Mouse (Mus musculus) midbrain, embryonic 16.5 days (tissue): ENCODE measurements around the gene Metap1. TPM values are rescaled to one million over a fixed set of nuclear protein-coding genes. Genes with fewer than 3 reads are reported as not detected.

Experiments used
- ATAC-seq: fragments of 200-750 bp; cut with Nextera tagmentation; 2 replicates; pipeline ENCODE4 v1.8.0; 2017; ENCODE audit warnings: moderate TSS enrichment
- H3K27ac ChIP-seq: fragments of 300-500 bp; sonication (generic); 2 replicates; pipeline ENCODE4 v1.5.1; 2014; ENCODE audit warnings: mild to moderate bottlenecking, low read length, mixed read lengths
- H3K27me3 ChIP-seq: fragments of 300-500 bp; sonication (generic); 2 replicates; pipeline ENCODE4 v1.6.1; 2014; ENCODE audit warnings: low read depth, low read length, mixed read lengths; ENCODE audit not compliant: control insufficient read depth, insufficient read depth
- H3K36me3 ChIP-seq: fragments of 300-500 bp; sonication (generic); 2 replicates; pipeline ENCODE4 v1.6.1; 2014; ENCODE audit warnings: mild to moderate bottlenecking, low read length, moderate library complexity, mixed read lengths; ENCODE audit not compliant: control insufficient read depth, insufficient read depth
- H3K4me1 ChIP-seq: fragments of 300-500 bp; sonication (generic); 2 replicates; pipeline ENCODE4 v1.6.1; 2014; ENCODE audit warnings: mild to moderate bottlenecking, low read length, mixed read lengths; ENCODE audit not compliant: control insufficient read depth, insufficient read depth
- H3K4me2 ChIP-seq: fragments of 300-500 bp; sonication (generic); 2 replicates; pipeline ENCODE4 v1.6.1; 2014; ENCODE audit warnings: mild to moderate bottlenecking, low read length, mixed read lengths
- H3K4me3 ChIP-seq: fragments of 300-500 bp; sonication (generic); 2 replicates; pipeline ENCODE4 v1.5.1; 2014; ENCODE audit warnings: low read depth, mild to moderate bottlenecking, low read length, moderate library complexity, mixed read lengths
- H3K9ac ChIP-seq: fragments of 300-500 bp; sonication (generic); 2 replicates; pipeline ENCODE4 v1.6.1; 2014; ENCODE audit warnings: low read depth, low read length, mixed read lengths
- H3K9me3 ChIP-seq: fragments of 300-500 bp; sonication (generic); replicated peaks from 2 replicates; pipeline ENCODE4 v1.6.1; 2014; ENCODE audit warnings: mild to moderate bottlenecking, low read length, mixed read lengths; ENCODE audit not compliant: control insufficient read depth, poor library complexity, severe bottlenecking
- WGBS: fragments of 180-500 bp; shearing (Covaris S2); extraction: QIAGEN DNeasy Blood & Tissue Kit; methylation state at CpG from one replicate; pipeline ENCODE4 v1.1.7; 2014; 5-methylcytosine and 5-hydroxymethylcytosine counted together
- polyA plus RNA-seq: library from polyadenylated mRNA; unstranded; fragments of >200 nt; fragmentation: Nextera tagmentation; extraction: Ambion mirVana; gene quantifications from 2 replicates; pipeline ENCODE4 v1.2.1, GENCODE M21; 2015

Gene Metap1
- polyA plus RNA-seq, 1 experiment from 2014 or later: 50.2 TPM

DNA sequence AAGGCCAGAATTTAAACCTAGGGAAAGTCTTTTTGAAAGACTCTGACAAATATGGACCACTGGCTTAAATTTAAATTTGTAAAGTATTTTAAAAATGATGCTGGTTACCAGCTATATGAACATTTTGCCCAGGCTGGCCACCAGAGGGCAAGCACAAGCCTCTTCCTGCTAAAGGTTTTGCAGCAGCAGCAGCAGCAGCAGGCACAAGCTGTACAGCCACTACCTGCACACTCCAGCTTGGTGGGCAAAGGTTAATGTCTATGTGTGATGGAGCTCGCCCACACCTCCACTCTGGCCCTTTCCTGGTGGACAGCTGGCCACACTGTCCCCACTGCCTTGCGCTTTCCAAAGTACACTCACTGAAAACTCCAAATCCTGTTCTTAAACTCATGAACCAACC is 26.2 kb downstream of the Metap1 start:
- 82% methylated on average over 2 of the region's 2 CpGs for WGBS
- no peak overlapping the region for H3K4me2 ChIP-seq
- H3K9ac ChIP-seq: no peak overlapping the region
- H3K27ac ChIP-seq: no peak overlapping the region
- no peaks in the 10 kb centered on the region for H3K9me3 ChIP-seq
- no peaks in the 10 kb centered on the region for H3K27me3 ChIP-seq
- ATAC-seq: peak; percentile 52; the same call in 1 of the 2 replicates
- peaks cover 36% of the 10 kb centered on the region for H3K36me3 ChIP-seq
- no peaks in the 10 kb centered on the region for H3K4me1 ChIP-seq
- H3K4me3 ChIP-seq: no peak overlapping the region

DNA sequence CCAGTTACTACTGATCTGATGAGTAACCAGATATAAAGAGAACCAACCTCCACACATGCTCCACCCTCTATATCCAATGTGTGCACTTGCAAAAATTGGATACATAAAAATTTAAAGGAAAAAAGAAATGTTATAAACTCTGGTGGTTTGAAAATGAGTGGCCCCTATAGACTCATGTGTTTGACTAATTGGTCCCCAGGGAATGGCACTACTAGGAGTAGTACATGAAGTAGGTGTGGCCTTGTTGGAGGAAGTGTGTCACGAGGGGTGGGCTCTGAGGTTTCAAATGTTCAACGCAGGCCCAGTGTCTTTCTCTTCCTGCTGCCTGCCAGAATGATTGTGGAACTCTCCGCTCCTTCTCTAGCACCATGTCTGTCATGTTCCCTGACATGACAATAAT is 27.5 kb downstream of the Metap1 start:
- ATAC-seq: no peak; the same call in 1 of the 2 replicates
- WGBS: 78% methylated on average over 3 of the region's 3 CpGs
- Histone ChIP-seq H3K4me2 (no peak overlapping the region), H3K27ac (no peak overlapping the region), H3K36me3 (peaks cover 33% of the 10 kb centered on the region), H3K9me3 (no peaks in the 10 kb centered on the region), H3K4me3 (no peak overlapping the region), H3K27me3 (no peaks in the 10 kb centered on the region), H3K9ac (no peak overlapping the region), H3K4me1 (no peaks in the 10 kb centered on the region)

DNA sequence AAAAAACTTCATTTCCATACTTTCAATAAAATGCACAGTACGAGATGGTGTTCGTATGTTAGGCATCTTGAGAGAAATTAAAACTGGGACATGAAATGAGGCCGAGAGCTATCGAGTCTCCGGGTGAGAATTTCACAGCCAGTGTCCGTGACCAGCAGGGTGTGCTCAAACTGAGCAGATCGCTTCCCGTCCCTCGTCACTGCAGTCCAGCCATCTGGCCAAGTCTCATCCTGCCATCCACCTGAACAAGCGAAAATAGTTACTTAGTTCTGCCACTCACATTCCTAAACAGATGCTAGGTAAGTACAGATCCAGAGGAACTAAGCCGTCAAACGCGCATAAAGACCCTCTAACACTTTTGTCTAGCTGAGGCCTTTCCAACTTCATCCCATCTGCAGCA is 29.1 kb downstream of the Metap1 start:
- Histone ChIP-seq H3K36me3 (peaks cover 31% of the 10 kb centered on the region), H3K4me1 (no peaks in the 10 kb centered on the region), H3K27me3 (no peaks in the 10 kb centered on the region), H3K27ac (no peak overlapping the region), H3K9me3 (no peaks in the 10 kb centered on the region), H3K9ac (no peak overlapping the region), H3K4me3 (no peak overlapping the region), H3K4me2 (no peak overlapping the region)
- ATAC-seq: no peak
- 82% methylated on average over 13 of the region's 13 CpGs for WGBS

DNA sequence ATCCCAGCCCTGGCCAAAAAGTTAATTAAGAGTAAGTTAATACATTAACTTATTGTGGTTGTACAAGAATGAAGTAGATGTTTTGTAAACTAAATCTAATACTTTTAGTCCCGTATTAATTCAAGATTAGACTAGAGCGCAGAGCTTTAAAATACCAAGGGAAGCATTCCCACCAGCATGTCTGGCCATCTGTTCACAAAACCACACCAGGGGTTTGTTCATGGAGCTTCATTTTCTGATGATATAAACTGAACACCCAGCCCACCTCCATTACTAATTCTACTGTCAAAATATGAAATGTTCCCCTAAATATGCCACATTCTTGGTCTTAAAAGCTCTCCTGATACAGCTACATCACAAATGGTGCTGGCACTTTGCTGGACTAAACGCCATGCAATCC is 30.9 kb downstream of the Metap1 start:
- 95% methylated on average over 3 of the region's 3 CpGs for WGBS
- peaks cover 38% of the 10 kb centered on the region for H3K36me3 ChIP-seq

DNA sequence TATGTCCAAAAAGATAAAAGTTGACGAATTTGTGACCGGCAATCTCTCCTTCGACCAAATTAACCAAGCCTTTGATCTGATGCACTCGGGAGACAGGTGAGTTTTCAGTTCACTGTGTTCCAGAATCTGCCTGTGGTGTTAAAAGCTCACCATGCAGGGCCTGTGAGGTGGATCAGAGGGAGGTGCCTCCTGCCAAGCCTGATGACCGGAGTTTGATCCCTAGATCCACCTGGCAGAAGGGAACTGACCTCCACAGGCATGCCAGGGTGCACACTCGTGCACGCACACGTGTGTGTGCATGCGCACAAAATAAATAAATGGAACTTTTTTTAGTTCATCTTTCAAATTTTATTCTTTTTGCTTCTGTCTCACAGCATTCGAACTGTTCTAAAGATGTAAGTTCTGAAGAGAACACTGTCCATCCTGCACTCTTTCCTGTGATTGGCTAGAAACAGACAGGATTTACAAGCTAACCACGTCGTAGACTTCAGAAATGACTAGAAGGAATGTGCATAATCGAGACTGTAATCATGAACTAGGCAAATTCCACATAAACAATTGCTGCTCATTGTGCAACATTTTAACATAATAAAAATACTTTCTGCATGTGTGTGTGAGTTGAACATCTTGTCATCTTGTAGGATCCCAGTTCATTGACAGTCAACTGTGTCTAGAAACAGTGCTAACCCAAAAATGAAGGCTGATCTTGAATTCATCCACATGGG is 34.4 kb downstream of the Metap1 start:
- no peaks in the 10 kb centered on the region for H3K27me3 ChIP-seq
- no peak overlapping the region for H3K4me2 ChIP-seq
- 92% methylated on average over 13 of the region's 13 CpGs for WGBS
- H3K27ac ChIP-seq: no peak overlapping the region
- peaks cover 37% of the 10 kb centered on the region for H3K36me3 ChIP-seq
- no peak overlapping the region for H3K9ac ChIP-seq
- H3K4me3 ChIP-seq: no peak overlapping the region
- H3K9me3 ChIP-seq: no peaks in the 10 kb centered on the region
- no peak for ATAC-seq
- H3K4me1 ChIP-seq: no peaks in the 10 kb centered on the region

More for the DNA sequence above, 30.9 kb downstream of the Metap1 start:
- no peak for ATAC-seq
- Histone ChIP-seq H3K27me3 (no peaks in the 10 kb centered on the region), H3K4me1 (no peaks in the 10 kb centered on the region), H3K9ac (no peak overlapping the region), H3K9me3 (no peaks in the 10 kb centered on the region), H3K4me3 (no peak overlapping the region), H3K4me2 (no peak overlapping the region), H3K27ac (no peak overlapping the region)

DNA sequence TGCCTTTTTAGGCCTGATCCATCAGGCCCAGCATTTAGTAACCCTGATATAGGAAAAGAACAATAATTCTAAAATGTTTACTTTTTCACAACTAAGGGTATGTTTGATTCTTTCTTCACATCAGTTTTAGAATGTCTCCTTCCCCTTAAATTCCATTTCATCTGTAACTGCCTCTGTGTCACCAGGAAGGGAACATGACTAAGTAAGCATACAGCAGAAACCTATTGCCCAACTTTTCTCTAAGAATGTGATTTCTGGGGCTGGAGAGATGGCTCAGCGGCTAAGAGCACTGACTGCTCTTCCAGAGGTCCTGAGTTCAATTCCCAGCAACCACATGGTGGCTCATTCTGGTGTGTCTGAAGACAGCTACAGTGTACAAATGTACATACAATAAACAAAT is 35.1 kb downstream of the Metap1 start:
- WGBS: 94% methylated on average over 1 of the region's 1 CpGs

DNA sequence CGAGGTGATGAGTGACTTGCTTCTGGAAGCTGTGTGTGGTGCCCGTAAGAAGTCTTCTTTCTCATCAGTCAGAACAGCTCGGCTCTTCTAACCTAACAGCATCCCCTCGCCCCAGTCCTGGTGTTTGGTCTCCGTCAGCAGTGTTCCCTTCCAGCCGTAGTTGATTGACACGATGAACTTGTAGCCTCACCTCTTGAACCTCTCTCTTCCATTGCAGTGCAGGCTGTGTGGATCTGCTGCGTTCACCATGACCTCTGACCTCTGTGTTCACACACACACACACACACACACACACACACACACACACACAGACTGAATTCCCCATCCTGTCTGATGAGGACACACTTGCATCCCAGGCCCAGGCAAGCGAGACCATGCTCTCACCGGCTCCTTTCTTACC is 37.1 kb downstream of the Metap1 start:
- Histone ChIP-seq H3K9ac (no peak overlapping the region), H3K4me2 (no peak overlapping the region), H3K4me1 (no peaks in the 10 kb centered on the region), H3K36me3 (peaks cover 40% of the 10 kb centered on the region), H3K9me3 (no peaks in the 10 kb centered on the region), H3K27me3 (no peaks in the 10 kb centered on the region), H3K4me3 (no peak overlapping the region), H3K27ac (no peak overlapping the region)
- 0 out of 2 replicates have a peak, but pooled peaks have one; percentile 12 for ATAC-seq
- whole genome bisulfite sequencing: 88% methylated on average over 10 of the region's 10 CpGs

More for the DNA sequence above, 35.1 kb downstream of the Metap1 start:
- Histone ChIP-seq H3K27ac (no peak overlapping the region), H3K36me3 (peaks cover 35% of the 10 kb centered on the region), H3K4me2 (no peak overlapping the region), H3K27me3 (no peaks in the 10 kb centered on the region), H3K9me3 (no peaks in the 10 kb centered on the region), H3K9ac (no peak overlapping the region), H3K4me3 (no peak overlapping the region), H3K4me1 (no peaks in the 10 kb centered on the region)
- no peak for ATAC-seq

DNA sequence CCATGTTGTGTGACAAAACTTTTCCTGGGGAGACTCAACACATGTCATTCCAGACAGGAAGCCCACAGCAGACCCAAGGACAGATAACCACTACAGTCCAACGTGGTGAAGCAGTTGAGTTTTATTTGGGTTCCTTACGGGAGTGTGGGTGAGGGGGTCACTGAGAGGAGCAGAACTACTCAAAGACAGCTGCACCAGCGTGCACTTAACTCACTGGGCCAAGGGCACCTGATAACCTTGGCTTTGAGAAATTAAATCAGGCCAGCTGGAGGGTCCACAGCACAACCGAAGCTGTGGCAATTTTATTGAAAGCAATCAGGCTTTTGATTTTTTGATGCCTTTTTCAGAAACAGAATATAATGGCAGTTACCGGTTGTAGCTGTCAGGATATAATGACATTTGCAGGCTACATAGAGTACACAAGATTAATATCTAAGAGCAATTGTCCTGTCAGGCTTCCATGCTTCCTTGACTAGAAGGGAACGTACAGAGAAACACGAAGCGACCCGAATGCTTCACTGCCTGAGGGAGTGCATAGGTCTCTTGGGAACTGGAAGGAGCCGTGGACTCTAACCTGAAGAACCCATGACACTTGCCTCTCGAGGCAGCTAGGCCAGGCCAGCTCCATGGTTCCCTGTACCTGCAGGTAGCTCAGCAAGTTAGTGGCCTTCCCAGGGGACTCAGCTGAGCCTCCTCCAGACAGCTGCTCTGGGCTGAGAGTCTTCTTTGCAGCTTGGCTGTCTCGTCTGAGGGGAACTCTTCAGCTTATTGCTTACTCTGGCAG is 41.0 kb downstream of the Metap1 start:
- H3K4me2 ChIP-seq: no peak overlapping the region
- H3K27ac ChIP-seq: no peak overlapping the region
- H3K4me3 ChIP-seq: no peak overlapping the region
- peaks cover 9% of the 10 kb centered on the region for H3K4me1 ChIP-seq
- no peaks in the 10 kb centered on the region for H3K9me3 ChIP-seq
- no peaks in the 10 kb centered on the region for H3K27me3 ChIP-seq
- no peak overlapping the region for H3K9ac ChIP-seq
- peaks cover 27% of the 10 kb centered on the region for H3K36me3 ChIP-seq
- 82% methylated on average over 12 of the region's 12 CpGs for WGBS
- ATAC-seq: no peak

DNA sequence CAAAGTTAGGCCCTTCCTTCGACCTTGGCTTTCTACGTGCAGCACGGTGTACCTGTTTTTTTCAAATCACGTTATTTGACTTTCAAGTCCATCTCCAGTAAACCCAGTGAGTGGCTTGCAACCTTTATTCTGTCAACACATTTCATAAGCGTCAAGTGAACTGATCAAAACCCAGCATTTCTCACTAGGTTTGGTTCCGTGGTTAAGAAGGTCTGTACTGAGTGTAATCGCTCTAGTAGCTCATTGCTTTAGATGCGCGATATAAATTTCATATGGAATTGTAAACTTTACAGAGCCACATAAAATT is 45.9 kb downstream of the Metap1 start:
- 3% methylated on average over 9 of the region's 9 CpGs for WGBS
- no peaks in the 10 kb centered on the region for H3K27me3 ChIP-seq
- peak overlapping the region; percentile 75 for H3K9ac ChIP-seq
- peak; percentile 2; the same call in 1 of the 2 replicates for ATAC-seq
- H3K36me3 ChIP-seq: peaks cover 9% of the 10 kb centered on the region; the same call in 1 of the 2 replicates
- peak overlapping the region; percentile 68 for H3K4me2 ChIP-seq
- H3K27ac ChIP-seq: peak overlapping the region; percentile 77
- H3K4me3 ChIP-seq: peak overlapping the region; percentile 59
- H3K4me1 ChIP-seq: peaks cover 13% of the 10 kb centered on the region
- H3K9me3 ChIP-seq: no peaks in the 10 kb centered on the region
